Mouse (Mus musculus) left cerebral cortex, adult 8-10 months (tissue): ENCODE measurements around the gene Tmod4. TPM values are rescaled to one million over a fixed set of nuclear protein-coding genes. Genes with fewer than 3 reads are reported as not detected.

Source experiments
- DNase-seq, 2 experiments: peaks; one replicate each; pipeline ENCODE4 v3.0.0; 2022; ENCODE audit warnings: low spot score in 2 of 2
- total RNA-seq, 4 experiments: library from RNA; stranded (reverse); gene quantifications; 2 replicates each; pipeline ENCODE4 v1.2.4; 2022

The Tmod4 gene
- total RNA-seq, 4 experiments from 2014 or later: 0.51 to 0.62 TPM; not detected in 2

DNA sequence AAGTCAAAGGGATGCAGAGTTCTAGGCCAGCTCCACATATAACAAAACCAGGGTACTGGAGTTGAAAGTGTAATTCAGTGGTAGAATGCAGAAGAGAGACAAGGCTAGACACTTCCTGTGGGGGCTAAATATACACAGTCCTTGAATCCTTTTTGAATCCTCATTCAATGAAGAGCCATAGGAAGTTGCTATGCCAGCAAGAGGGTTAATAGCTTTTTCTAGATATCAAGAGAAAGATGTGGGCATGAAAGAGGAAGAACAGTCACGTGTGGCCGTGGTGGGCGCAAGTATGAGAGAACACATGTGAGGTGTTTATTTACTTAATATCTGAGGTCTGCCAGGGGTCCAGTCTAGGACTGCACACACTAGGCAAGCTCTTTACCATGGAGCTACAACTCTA lies 12.1 kb downstream of the Tmod4 start:
- no peak for DNase-seq

DNA sequence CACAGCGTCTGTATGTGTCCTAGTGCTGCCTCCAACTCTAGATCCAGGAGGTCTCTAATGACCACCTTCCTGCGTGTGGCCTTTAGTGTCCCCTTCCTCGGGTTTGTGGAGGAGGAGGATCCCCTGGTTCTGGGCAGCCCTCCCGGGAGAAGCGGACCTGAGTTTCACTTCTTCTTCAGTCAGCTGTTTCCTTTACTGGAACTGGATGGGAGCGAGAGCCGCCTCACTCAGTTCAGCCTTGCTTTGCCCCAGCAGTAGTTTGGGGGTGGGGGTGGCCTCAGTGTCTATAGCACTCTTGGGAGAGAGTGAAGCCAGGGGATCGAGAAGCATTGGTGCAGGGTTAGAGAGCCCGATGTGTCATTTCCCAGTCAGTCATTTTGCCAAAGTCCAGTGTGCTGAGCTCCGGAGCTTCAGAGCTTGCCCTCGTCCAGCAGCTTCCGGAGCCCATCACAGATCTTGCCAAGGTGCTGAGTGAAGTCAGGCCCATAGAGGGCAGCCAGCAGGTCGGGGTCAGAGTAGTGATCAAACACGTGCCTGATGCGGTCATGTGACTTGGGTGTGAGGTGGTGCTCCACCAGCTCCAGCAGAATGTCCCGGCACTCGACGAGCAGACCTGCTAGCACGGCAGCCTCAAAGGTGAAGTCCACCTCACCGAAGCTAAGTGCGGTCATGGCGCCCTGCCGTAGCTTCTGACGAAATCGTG lies 15.5 kb downstream of the Tmod4 start:
- no peak for DNase-seq

DNA sequence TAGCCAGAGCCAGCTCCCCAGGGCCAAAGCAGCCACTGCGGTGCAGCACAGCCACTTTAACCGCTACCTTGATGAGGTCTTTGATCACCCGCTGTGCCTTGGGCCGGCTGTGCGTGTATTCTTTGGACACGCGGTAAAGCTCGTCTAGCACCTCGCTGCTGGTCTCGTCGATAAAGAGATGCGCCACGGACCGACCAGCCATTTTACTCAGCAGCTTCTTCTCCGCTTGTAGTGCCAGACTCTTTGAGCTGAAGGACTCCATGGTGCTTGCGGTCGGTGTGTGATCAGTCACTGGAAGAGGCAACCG lies 16.0 kb downstream of the Tmod4 start:
- no peak for DNase-seq

DNA sequence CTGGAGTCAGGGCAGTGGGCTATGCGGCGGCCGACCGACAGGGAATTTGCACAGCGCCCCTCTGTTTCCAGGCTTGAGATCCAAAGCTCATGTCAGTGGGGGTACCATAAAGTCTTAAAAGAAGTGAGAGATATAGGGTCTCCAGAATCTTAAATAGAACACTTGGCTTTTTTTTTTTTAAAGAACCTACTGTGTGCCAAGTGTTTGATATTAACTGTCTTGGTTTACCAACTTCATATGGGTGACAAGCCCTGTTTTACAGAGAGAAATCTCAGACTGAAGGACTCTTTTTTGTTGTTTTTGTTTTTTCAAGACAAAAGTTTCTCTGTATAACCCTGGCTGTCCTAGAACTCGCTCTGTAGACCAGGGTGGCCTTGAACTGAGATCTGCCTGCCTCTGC lies 16.5 kb downstream of the Tmod4 start:
- DNase-seq: no peak

DNA sequence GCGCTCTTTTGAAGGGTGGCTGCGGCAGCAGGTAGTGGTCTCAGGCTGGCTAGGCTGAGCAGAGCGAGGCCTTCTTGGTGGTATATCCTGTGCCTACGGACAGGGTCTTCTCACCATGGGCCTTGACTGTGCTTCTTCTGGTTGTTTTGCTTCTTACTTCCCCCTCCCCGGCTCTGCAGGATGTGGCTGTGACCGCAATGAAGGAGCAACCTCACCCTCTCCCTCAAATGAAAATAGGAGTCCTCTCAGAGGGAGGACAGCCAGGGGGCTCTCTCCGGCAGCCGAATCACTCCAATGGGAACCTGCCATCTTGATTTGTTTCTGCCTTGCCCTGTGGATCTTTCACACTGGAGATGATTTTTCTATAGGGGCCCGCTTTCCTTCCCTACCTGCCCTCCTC lies 17.2 kb downstream of the Tmod4 start:
- no peak for DNase-seq

DNA sequence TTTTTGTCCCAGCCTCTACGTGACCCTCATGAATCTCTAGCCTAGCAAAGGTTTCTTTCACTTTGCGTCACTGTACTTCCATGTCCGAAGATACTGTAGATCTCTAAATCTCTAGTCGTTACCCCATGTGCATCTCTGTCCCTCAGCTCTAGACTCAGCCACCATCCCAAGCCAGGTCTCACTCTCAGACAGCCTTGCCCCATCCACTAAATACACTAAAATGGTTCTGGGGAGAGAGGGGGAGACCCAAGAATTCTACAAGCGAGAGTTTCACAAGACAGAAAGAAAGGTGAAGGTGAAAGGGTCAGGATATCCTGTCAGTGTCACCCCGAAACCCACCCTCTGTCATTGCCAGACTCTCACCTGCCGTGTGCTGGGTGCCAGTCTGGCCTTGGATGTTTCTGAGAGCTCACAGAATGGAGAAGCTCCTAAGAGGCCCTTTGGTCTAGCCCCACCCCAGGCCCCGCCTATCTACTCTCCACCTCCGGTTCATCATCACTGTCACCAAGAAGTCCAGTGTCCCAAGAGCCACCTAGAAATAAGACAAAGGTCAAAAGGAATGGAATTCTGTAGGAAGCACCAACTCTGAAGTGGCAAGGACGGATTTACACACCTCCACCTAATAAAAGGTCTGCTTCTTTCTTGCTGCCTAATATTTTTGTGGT lies 17.8 kb downstream of the Tmod4 start, which contains the start of gene Tnfaip8l2:
Gene Tnfaip8l2, minus strand, starts transcription at position 409 of the 665 bp plus-strand sequence.
- DNase-seq: no peak

DNA sequence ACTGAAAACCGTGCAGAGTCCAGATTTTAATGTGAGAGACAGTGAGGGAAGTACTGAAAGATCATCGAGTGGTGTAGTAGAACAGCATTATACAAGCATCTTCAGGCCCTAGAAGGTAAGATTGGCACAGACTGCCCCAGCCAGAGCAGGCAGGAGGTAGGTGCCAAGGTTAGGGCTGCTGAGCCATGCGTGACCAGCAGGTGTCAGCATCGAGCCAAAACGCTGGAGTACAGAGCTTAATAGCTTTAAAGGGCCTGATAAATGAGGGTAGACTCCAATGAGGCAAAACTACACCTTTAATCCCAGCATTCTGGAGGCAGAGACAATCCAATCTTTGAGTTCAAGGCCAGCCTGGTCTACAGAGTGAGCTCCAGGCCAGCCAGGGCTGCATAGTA lies 18.3 kb downstream of the Tmod4 start:
- peak in 1 of 2 experiments; percentile 90 for DNase-seq

DNA sequence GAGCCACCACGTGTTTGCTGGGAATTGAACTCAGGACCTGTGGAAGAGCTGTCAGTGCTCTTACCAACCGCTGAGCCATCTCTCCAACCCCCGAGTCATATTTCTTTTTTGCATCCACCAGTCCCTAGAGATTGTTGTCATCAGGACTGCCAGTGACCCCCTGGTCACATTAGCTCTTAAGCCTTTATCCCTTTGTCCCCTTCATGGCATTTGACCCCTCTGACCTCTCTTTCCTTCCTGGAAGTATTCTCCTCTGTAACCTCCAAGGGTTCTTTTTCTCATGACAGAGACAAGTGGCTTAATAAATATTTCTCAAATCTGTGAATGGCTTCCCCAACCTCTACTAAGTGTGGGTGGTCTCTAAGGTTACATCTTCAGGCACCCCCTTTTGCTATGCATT lies 23.6 kb downstream of the Tmod4 start:
- no peak for DNase-seq

DNA sequence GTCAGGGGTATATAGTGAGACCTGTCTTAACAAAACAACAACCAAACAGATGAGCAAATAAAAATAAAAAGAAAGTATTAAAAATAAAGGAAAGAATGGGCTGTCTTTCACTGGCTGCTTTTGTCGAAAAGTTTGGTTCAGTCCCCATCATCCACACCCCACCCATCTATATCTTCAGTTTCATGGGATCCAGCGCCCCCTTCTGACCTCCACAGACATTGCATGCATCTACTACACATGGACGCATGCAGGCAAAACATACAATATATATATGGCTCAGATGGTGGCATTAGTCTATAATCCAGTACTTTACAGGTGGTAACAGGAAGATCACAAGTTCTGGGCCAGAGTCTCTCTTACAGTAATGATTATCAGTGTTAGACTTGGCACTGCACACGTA lies 29.6 kb downstream of the Tmod4 start:
- no peak for DNase-seq

DNA sequence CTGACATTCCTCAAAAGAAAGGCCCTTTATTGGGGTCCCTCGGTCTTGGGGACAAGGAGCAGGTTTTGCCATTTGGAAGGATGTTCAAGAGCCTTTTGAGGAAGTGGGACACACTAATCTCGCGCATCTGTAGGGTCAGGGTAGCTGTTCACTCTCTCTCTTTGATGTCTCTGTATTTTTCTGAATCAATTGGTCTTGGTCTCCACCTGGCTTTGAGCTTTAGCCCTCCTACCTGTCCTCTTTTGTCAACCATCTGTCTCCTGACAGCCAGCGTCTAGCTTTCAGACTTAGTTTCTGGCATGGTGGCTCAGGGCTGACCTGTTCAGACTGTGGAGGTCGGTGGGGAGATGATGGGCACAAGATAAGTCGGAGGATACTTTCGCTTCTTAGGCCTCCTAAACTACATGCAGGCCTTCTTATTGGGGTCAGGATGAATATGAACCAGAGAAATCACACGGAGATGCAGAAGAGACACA lies 35.3 kb downstream of the Tmod4 start:
- no peak for DNase-seq

DNA sequence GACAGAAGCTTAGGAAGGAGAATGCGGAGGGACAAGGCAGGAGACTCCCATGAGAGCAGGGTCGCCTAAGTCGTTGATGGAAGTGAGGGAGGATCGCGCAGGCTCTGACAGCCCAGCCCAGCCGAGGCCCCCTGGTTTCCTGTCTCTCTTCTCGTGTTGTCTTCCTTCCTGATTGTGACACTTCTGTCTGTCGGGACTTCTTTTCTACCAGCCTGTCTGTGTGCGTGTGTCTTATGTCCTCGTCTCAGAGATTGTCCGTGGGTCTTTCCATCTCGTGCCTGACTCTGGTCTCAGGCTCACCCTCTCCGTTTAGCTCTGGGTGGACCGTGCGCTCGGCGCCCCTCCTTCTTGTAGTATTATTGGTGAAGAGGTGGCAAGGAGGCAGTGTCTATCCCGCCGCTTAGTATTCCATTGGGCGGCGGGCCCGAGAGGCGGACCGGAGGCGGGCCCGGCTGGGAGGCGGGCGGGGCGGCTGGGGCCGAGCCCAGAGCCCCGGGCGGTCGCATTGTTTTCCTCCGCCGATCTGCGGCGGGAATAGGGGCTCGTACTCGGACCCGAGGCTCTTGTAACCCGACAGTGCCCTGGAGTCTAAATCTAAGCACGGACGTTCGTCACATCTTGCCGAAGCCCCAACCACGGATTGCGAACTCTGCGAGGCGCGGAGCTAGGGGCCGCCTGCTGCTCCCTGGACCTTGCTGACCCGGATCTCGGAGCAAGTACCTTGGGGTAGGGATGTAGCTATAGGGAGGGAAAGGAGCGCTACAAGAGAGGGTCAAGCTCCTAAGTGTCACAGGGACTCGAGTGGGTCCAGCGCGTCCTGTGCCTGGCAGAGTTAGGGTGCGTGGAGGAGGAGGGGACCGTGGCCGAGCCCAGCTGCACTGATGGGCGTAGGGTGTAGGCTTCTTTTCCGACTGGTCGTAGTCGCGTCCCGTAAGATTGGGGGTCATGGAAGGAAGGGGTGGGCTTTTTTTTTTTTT lies 36.0 kb downstream of the Tmod4 start, which contains the start of gene Sema6c:
Gene Sema6c, plus strand, starts transcription at position 471 of the 977 bp plus-strand sequence.
- peak; percentile 65 to 87 for DNase-seq

DNA sequence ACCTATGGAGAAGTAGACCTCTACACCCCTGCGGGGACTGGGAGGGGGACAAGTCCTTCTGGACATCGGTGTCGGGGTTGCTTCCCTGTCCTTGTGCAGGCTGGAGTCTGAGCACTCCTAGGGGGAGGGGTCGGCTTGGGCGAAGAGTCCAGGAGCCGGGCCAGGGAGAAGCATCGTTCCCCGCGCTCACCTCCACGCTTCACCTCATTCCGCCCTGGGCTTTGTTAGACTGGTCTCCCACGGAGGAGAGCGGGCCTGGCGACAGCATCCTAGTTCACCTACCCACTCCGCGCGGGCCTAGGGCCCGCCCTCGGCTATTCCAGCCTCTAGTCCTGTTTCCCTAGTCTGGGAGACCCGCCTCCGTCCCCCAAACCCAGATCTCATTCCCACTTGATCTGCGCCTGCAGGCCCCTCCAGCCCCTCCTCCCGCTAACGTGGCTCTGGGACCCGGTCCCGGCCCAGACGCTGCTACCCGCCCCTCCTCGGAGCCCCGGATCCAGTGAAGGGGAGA lies 36.8 kb downstream of the Tmod4 start:
- DNase-seq: no peak

DNA sequence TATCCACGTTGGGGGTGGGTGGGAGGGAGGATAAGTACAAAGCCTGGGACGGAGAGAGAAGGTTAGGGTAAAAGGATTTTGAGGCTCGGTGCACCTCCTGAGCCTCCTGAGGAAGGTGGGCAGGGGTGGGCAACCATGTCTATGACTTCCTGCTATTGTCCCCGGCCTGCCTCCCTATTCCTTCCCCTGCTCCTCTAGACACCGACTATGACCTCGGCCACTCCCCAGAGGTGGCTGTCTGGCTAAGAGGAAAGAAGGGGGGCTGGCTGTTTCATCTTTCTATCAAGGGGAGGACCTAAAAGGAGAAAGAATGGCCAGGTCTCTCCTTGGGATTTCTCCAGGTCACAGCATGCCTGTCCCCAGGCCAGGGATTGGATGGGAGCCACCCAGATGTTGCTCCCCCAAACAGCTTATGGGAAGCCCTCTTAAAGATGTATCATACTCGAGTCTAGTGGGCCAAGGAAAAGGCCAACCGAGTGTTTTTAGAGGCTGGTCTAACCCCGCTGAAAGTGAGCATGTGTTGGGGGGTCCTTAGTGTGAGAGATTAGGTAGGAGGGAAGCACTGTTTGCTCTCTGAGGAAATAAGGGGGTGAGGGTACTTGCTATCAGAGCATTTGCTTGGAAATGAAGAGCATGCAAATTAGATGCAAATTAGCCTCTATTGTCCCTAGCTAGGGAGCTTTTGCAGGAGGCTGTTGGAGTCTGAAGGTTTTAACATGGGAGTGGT lies 37.5 kb downstream of the Tmod4 start:
- DNase-seq: no peak

DNA sequence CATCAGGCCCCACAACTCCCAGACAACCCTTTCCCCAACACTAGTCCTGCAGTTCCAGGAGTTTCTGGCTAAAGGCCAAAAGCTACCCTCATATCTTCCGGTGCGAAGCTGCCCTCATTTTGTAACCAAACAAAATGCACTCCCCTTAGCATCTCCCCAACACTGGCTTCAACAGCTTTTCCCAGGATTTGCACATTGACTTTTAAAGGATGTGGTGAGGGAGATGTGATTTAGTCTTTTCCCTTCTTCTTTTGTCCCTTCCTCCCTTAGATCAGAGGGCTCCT lies 38.0 kb downstream of the Tmod4 start:
- DNase-seq: no peak

DNA sequence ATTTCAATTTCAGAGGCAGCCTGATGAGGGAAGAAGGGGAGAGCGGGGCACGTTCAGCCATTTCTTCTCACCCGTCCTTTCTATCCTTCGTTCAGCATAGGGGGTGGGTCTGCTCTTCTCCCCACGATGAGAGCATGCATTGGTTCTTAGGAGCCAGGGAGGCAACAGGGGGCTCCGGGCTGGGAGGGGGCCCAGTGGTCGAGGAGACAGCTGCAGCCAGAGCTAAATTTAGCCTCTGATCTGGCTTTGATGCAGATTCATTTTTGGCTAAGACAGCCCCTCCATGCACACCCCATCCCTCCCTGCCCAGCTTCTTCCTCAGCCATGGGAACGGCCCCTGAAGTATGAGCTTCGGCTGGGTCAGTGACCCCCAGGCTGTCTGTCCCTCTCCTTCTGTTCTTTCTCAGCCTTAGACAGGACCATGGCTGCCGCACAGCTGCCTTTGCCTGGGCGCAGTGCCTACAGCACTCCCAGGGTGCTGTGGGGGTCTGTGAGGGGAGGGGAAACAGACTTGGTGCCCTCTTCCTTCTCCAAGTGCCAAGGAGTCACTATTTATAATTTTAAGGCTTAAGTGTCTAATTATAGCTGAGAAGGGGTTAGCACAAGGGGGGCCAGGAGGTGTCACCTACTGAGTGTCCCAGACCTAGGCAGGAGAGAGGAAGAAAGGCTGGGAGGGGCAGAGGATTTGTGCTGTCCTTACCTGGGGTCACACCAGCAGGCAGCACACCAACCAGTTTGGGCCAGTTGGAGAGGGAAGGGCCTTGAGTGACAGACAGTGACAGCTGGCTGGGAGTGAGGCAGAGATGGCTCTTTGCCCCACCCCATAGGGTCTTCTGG lies 39.4 kb downstream of the Tmod4 start:
- no peak for DNase-seq

DNA sequence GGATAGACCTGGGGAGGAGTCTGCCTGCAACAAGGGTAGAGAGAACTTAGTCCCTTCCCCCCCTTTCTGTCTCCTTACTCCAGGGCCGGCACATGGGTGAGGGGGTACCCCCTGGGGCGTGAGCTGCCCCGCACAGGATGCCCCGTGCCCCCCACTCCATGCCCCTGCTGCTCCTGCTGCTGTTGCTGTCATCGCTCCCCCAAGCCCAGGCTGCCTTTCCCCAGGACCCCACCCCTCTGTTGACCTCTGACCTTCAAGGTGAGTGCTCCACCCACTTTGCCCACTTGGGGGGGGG lies 39.9 kb downstream of the Tmod4 start:
- no peak for DNase-seq

DNA sequence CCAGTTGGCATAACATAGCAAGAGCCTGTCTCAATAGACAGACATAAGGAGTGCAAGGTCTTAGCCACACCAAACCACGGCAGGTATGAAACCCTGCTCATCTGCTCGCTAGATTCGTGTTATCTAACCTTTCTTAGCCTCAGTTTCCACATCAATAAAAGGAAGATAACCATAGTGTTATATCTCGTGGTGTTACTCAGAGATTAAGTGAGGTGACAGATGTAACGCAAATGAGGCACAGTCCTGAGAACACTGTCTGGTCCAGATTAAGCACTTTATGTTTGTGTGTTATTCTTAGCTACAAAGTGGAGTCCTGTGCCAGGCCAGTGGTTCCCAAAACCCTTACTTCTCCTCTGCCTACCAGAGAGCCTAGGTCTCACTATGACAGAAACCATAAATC lies 40.6 kb downstream of the Tmod4 start:
- no peak for DNase-seq

DNA sequence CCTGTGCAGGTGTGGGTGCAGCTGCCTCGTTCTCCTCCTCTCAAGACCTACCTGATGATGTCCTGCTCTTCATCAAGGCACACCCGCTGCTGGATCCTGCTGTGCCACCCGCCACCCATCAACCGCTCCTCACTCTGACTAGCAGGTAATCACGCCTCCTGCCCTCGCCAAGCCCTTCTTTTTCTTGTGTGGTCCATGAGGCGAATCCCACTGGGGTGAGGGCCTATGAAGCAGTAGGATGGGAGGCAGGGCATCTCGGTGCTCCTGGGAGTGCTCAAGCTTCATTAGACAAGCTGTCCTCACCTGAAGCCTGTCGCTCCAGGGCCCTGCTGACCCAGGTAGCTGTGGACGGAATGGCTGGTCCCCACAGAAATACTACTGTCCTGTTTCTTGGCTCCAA lies 45.7 kb downstream of the Tmod4 start:
- DNase-seq: no peak

DNA sequence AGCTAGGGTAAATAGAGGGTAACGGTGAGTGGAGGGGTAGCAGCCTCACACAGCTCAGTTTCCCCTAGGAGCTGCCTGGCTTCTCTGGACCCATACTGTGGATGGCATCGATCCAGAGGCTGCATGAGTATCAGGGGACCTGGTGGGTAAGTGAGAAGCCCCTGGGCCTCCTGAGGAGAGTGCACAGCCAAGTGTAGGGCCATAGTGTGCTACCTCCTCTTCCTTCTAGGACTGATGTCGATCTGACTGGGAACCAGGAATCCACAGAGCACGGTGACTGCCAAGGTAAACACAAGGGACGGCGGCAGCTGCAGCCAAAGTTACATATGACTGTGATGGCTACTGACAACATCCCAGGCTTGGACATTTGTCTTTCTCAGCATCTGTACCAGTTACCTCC lies 46.8 kb downstream of the Tmod4 start:
- no peak for DNase-seq

DNA sequence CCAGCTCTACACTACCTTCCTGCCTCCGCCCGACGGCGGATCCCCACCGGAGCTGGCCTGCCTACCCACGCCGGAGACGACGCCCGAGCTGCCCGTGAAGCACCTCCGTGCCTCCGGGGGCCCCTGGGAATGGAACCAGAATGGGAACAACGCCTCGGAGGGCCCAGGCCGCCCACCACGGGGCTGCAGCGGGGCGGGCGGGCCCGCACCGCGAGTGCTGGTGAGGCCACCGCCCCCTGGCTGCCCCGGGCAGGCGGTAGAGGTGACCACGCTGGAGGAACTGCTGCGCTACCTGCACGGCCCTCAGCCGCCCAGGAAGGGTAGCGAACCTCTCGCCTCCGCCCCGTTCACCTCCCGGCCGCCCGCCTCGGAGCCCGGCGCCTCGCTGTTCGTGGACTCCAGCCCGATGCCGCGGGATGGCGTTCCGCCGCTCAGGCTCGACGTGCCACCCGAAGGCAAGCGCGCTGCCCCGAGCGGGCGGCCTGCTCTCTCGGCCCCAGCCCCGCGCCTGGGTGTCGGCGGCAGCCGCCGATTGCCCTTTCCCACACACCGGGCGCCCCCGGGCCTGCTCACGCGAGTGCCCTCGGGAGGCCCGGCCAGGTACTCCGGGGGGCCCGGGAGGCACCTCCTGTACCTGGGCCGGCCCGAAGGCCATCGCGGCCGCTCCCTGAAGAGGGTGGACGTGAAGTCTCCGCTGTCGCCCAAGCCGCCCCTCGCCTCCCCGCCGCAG lies 48.4 kb downstream of the Tmod4 start:
- no peak for DNase-seq
